Mouse (Mus musculus): ENCODE results near the gene Olfr1383.
"Not testable (repeated sequence)": the region's sequence is repeated elsewhere in the genome, so short reads cannot be mapped to it uniquely, and the experiment has no call there.

Gene Olfr1383

DNA sequence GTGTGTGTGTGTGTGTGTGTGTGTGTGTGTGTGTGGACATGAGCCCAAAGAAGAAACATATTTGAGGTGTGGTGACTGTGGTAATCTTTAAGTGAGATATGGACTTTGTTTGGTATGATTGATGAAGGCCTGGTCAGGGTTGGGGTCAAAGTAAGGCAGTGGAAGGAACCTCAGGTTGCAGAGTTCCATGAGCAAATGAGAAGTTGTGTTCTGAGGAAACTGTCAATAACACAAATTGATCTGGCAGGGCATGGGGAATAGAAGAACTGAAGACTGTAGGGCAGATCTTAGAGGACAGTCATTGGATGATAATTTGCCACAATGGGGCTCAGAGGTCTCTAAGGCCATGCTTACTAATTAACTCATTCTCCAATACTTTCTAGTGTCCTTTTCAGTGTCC lies at the start of gene Olfr1383:
Gene Olfr1383, plus strand, starts transcription at position 301 of the 400 bp plus-strand sequence.
- no peak for DNase-seq

DNA sequence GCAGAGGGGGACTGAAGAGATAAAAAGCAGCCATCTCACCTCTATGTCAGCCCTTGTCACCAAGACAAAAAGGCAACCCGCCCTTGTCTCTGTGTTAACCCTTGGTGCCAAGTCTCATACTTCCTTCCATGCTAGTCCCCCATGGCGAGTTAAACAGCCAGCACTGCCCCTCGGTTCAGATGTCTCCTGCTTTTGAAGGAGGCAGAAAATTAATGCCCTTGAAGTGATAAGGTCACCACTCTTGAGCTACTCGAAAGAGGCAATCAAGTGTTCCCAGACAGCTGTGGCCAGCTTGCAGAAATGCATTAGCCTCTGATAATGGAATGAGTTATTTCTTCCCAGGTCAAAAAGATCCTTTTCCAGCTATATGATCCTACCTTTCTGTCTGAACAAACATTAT lies 33.5 kb upstream of the Olfr1383 start:
- no peak for DNase-seq

DNA sequence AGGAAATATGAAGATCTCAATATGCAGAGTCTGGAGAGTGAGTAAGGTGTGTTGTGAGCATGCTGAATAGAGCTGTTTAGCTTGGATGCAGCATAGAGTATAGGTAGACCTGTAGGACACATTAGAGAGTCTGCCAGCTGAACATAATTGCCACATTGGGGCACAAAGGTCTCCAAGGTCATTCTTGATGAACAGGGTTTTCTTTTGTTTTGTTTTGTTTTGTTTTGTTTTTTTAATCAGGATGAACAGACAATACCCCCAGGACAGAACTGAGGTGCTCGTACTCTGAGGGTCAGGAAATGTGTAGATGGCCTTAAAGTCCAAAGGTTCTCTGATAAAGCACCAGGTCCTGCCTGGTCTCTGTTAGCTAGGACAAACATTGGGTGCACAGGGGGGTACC lies 30.7 kb upstream of the Olfr1383 start, which contains the start of gene Olfr1385:
Gene Olfr1385, plus strand, starts transcription at position 301 of the 400 bp plus-strand sequence.
- not testable (repeated sequence) for DNase-seq

DNA sequence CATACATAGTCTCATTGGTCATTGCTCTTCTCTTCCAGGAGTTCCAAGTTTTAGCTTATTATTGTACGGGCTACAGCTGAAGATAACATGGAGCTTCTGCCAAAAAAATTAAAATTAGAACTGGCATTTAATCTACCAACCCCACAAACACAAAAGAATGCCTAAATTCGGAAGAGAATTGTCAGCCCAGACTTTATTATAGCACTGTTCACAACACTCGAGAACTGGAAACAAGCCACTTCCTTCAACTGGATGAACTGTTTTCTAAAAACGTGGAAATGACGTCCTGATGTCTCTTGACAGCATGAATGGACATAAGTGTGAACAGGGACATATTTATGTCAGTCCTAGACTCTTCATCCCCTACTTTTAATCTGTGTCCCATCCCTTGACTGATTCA lies 1.4 kb upstream of the Olfr1383 start:
- no peak for DNase-seq

DNA sequence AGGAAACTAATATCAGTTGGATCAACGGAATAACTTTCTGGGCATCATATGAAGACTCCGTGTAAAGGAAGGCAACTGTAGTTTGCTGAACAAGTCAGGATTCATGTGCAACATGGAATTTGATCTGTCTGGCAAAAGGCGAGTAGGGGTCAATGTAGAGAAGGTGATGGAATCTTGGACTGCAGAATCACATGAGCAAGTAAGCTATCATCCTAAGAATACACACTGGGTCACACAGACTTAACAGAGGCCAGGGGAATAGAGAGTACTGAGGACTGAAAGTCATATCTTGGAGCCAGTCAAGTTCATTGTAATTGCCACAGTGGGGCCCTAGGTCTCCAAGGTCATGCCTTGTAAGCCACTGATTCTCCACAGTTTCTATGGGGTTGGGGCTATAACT lies 8.5 kb downstream of the Olfr1383 start, which contains the start of gene Olfr1382:
Gene Olfr1382, plus strand, starts transcription at position 301 of the 400 bp plus-strand sequence.
- no peak for DNase-seq

DNA sequence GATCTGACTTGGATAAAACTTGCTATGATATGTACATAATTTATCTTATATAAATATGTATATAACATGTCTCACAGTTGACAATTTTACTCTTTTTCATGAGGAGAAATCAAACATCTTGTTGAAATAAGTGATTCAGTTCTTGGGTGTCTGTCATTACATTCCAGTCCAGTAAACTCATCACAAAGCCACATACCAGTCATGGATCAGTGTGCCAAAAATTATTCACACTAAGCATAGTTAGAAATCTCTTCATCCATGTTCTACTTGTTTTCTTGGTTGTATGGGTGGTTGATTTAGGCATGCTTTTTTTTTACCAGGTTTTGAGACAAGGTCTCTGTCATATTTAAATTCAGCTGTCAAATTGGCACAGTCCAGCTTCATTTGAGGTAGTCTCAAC lies 13.3 kb downstream of the Olfr1383 start:
- no peak for DNase-seq

DNA sequence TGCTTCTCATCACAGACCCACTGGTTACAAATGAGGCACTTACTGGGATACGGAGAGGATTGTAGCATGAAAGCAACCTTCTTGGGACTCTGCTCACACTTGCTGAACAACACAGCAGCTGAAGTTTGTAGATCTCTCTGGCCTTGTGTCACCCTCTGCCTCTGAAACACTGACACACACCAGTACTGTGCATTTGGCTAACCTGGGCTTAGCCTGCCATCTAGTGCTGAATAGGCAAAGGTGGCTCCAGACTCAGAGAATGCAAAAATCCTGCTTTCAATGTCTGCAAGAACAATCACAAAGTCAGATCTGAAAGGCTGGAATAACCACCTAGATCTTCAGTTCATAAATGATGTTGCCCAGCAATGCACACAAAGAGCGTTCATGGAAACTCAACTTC lies 17.2 kb downstream of the Olfr1383 start:
- not testable (repeated sequence) for DNase-seq

DNA sequence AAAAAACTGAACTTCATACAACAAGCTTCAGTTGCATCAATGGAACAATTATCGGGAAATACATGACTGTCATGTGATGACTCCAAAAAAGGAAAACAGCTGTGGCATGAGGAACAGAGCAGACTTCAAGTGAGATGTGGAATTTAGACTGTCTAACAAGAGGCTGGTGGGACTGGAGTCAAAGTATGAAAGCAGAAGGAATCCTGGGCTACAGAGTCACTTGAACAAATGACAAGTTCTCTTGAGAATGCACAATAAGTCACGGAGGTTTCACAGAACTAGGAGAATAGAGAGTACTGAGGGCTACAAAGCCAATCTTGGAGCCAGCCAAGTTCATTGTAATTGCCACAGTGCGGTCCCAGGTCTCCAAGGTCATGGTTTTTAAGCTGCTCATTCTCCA lies 23.7 kb downstream of the Olfr1383 start, which contains the start of gene Olfr1381:
Gene Olfr1381, plus strand, starts transcription at position 301 of the 400 bp plus-strand sequence.
- not testable (repeated sequence) for DNase-seq

DNA sequence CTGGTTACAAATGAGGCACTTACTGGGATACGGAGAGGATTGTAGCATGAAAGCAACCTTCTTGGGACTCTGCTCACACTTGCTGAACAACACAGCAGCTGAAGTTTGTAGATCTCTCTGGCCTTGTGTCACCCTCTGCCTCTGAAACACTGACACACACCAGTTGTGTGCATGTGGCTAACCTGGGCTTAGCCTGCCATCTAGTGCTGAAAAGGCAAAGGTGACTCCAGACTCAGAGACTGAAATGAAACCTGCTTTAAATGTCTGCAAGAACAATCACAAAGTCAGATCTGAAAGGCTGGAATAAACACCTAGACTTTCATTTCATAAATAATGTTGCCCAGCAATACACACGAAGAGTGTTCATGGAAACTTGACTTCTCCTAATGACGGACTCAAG lies 34.6 kb downstream of the Olfr1383 start:
- DNase-seq: not testable (repeated sequence)

DNA sequence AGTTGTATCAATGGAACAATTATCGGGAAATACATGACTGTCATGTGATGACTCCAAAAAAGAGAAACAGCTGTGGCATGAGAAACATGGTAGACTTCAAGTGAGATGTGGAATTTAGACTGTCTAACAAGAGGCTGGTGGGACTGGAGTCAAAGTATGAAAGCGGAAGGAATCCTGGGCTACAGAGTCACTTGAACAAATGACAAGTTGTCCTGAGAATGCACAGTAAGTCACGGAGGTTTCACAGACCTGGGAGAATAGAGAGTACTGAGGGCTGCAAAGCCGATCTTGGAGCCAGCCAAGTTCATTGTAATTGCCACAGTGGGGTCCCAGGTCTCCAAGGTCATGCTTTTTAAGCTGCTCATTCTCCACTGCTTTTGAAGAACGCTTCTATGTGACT lies 37.1 kb downstream of the Olfr1383 start, which contains the start of gene Olfr1380:
Gene Olfr1380, plus strand, starts transcription at position 301 of the 400 bp plus-strand sequence.
- DNase-seq: not testable (repeated sequence)

DNA sequence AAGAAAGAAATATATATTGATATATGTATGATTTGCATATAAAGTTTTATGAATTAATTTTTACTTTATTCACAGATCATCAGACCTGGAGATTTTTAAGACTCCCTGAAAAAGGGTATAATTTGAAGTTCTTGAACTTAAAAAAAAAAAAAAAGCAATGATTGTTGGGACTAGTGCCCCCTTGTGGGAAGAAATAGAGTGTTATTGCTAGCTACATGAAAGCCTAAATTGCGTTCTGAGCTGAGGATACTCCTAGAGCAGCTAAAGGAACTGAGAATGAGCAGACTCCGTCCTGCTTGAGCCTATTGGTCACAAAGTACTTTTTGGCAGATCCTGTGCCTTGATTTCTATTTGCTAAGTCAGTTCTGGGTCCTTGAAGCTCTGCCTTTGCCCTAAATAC lies 55.6 kb downstream of the Olfr1383 start:
- not testable (repeated sequence) for DNase-seq
